ENCODE assay signal across 9 mouse cellular contexts in genomic region chr8:93011439-93011838, GRCm38 (mm10). TPM values are rescaled to one million over a fixed set of nuclear protein-coding genes. Genes with fewer than 3 reads are reported as not detected.
DNase-seq lines count a peak whose midpoint lies in the region; ATAC-seq lines count a peak whose summit lies in the region.
"Had no signal": no experiment of that assay in that cellular context is flagged by ENCODE, and none has a peak within 500 bp of the region (broad histone marks: within the 10 kb centered on the region; RNA-seq: fewer than 3 reads in every experiment).

No protein-coding gene starts in this region.

- H3K4me1 ChIP-seq in hindbrain, embryonic 16.5 days (ENCODE audit: control insufficient read depth, insufficient read depth, low read depth, low read length), result no peaks in the 10 kb centered on the region

- no peaks in the 10 kb centered on the region for H3K9me3 ChIP-seq in hindbrain, embryonic 16.5 days (ENCODE audit: control insufficient read depth, low read length)

- no peaks in the 10 kb centered on the region for H3K36me3 ChIP-seq in hindbrain, embryonic 16.5 days (ENCODE audit: control insufficient read depth, insufficient read depth, low read length)

- WGBS in hindbrain, embryonic 16.5 days, result 13% methylated on average over 9 of the region's 9 CpGs

- H3K27ac ChIP-seq in hindbrain, embryonic 16.5 days (ENCODE audit: low read depth, low read length), result no peak overlapping the region

- H3K9ac ChIP-seq in hindbrain, embryonic 16.5 days (ENCODE audit: low read depth, low read length), result no peak overlapping the region

- ATAC-seq in hindbrain, embryonic 16.5 days, result peak; percentile 85

- no peaks in the 10 kb centered on the region for H3K27me3 ChIP-seq in hindbrain, embryonic 16.5 days (replicated peaks; ENCODE audit: control insufficient read depth, insufficient read depth, low read length)

- no peak overlapping the region for H3K4me2 ChIP-seq in hindbrain, embryonic 16.5 days (ENCODE audit: low read length)

- peak; percentile 62 for DNase-seq in R1 (ENCODE audit: low read depth, low spot score)
- DNase-seq in cerebellum, adult 9-10 months, result peak; percentile 73
- peak; percentile 63 to 88 for DNase-seq in frontal cortex, postnatal 14 days (ENCODE audit: low spot score in 2 of 2)
- DNase-seq in left cerebral cortex, adult 18-20 months (ENCODE audit: low spot score in 2 of 2), result peak; percentile 80 to 94
- peak; percentile 75 for DNase-seq in mesoderm, embryonic 11.5 days (ENCODE audit: low read depth, low spot score)
- peak; percentile 72 for DNase-seq in right cerebral cortex, postnatal 25 days
- no peak for DNase-seq in T-cell, adult 2 months (ENCODE audit: low spot score)

- H3K4me3 ChIP-seq in hindbrain, embryonic 16.5 days (ENCODE audit: low read length), result no peak overlapping the region

RNA-seq across cellular contexts. Expression of gene Ces1a, which starts 36.6 kb away (rescaled TPM):
- not detected in 2 replicates for polyA plus RNA-seq in hindbrain, embryonic 16.5 days (2015; fragmentation: Nextera tagmentation; extraction: Ambion mirVana)
- under 1 TPM; 0.23 to 0.40 TPM for total RNA-seq in left cerebral cortex, adult 18-20 months (2021)
- polyA plus RNA-seq: liver, embryonic 16.5 days had no signal

RNA-seq across cellular contexts. Expression of gene Slc6a2, which starts 51.6 kb away (rescaled TPM):
- polyA plus RNA-seq in hindbrain, embryonic 16.5 days (2015; fragmentation: Nextera tagmentation; extraction: Ambion mirVana), result 2.7 and 5.3 TPM in 2 replicates
- under 1 TPM; 0.07 to 0.14 TPM for total RNA-seq in left cerebral cortex, adult 18-20 months (2021)
- polyA plus RNA-seq: liver, embryonic 16.5 days had no signal
